Mouse (Mus musculus) liver, adult 2 months (tissue): ENCODE results near the gene Ripor2.

Source experiments
- CTCF ChIP-seq: fragments of 200-500 bp; IDR thresholded peaks from 2 replicates; pipeline ENCODE4 v1.5.1; 2011; ENCODE audit warnings: low read depth, low read length, control low read depth
- POLR2A ChIP-seq: fragments of 200-500 bp; IDR thresholded peaks from 2 replicates; pipeline ENCODE4 v1.6.1; 2011; ENCODE audit warnings: low read length, control low read depth; ENCODE audit not compliant: insufficient read depth; ENCODE audit errors: extremely low read depth

GRCm38 (mm10) chr13:24567176-24567811 is 14.7 kb upstream of the Ripor2 start:
- TF ChIP-seq CTCF, result no peak
- TF ChIP-seq POLR2A, result no peak
